Mouse (Mus musculus) hindbrain, embryonic 11.5 days (tissue): ENCODE results near the gene Lrsam1. TPM values are rescaled to one million over a fixed set of nuclear protein-coding genes. Genes with fewer than 3 reads are reported as not detected.

Experiments
- ATAC-seq: fragments of 200-750 bp; cut with Nextera tagmentation; 2 replicates; pipeline ENCODE4 v1.8.0; 2017; ENCODE audit warnings: mild to moderate bottlenecking, moderate TSS enrichment, moderate library complexity; ENCODE audit not compliant: low FRiP score
- DNase-seq: peaks from one replicate; pipeline ENCODE4 v3.0.0-alpha.2; 2015; ENCODE audit warnings: low spot score
- H3K27ac ChIP-seq: fragments of 300-500 bp; sonication (generic); 2 replicates; pipeline ENCODE4 v1.5.1; 2014; ENCODE audit warnings: mild to moderate bottlenecking, low read depth, low read length
- H3K27me3 ChIP-seq: fragments of 300-500 bp; sonication (generic); 2 replicates; pipeline ENCODE4 v1.6.1; 2014; ENCODE audit warnings: mild to moderate bottlenecking, low read length, moderate library complexity, mixed read lengths; ENCODE audit not compliant: control insufficient read depth, insufficient read depth
- H3K36me3 ChIP-seq: fragments of 300-500 bp; sonication (generic); 2 replicates; pipeline ENCODE4 v1.6.1; 2014; ENCODE audit warnings: mild to moderate bottlenecking, low read length, moderate library complexity, mixed read lengths; ENCODE audit not compliant: control insufficient read depth, insufficient read depth
- H3K4me1 ChIP-seq: fragments of 300-500 bp; sonication (generic); replicated peaks from 2 replicates; pipeline ENCODE4 v1.6.1; 2014; ENCODE audit warnings: low read length, mixed read lengths; ENCODE audit not compliant: control insufficient read depth, insufficient read depth
- H3K4me2 ChIP-seq: fragments of 300-500 bp; sonication (generic); replicated peaks from 2 replicates; pipeline ENCODE4 v1.6.1; 2014; ENCODE audit warnings: mild to moderate bottlenecking, low read depth, low read length
- H3K4me3 ChIP-seq: fragments of 300-500 bp; sonication (generic); 2 replicates; pipeline ENCODE4 v1.5.1; 2014; ENCODE audit warnings: low read depth, low read length
- H3K9ac ChIP-seq: fragments of 300-500 bp; sonication (generic); 2 replicates; pipeline ENCODE4 v1.6.1; 2014; ENCODE audit warnings: low read depth, low read length
- H3K9me3 ChIP-seq: fragments of 300-500 bp; sonication (generic); 2 replicates; pipeline ENCODE4 v1.6.1; 2016; ENCODE audit warnings: low read length; ENCODE audit not compliant: control insufficient read depth
- WGBS: fragments of 180-500 bp; shearing (Covaris S2); extraction: QIAGEN DNeasy Blood & Tissue Kit; methylation state at CpG from one replicate; pipeline ENCODE4 v1.1.7; 2014; 5-methylcytosine and 5-hydroxymethylcytosine counted together
- polyA plus RNA-seq: library from polyadenylated mRNA; unstranded; fragments of >200 nt; fragmentation: Nextera tagmentation; extraction: Ambion mirVana; gene quantifications from 2 replicates; pipeline ENCODE4 v1.2.1, GENCODE M21; 2014

Gene Lrsam1
- polyA plus RNA-seq, 1 experiment from 2014 or later = 8.7 TPM

GRCm38 (mm10) chr2:32974216-32974615, 12.8 kb upstream of the Lrsam1 start:
- H3K9ac ChIP-seq = no peak overlapping the region
- no peak for ATAC-seq

GRCm38 (mm10) chr2:32971235-32971634, 9.8 kb upstream of the Lrsam1 start:
- H3K4me2 ChIP-seq = no peak overlapping the region
- no peaks in the 10 kb centered on the region for H3K36me3 ChIP-seq
- H3K27me3 ChIP-seq = no peaks in the 10 kb centered on the region
- ATAC-seq (no peak), DNase-seq (no peak)
- no peaks in the 10 kb centered on the region for H3K9me3 ChIP-seq
- H3K9ac ChIP-seq = no peak overlapping the region
- H3K27ac ChIP-seq = no peak overlapping the region
- H3K4me1 ChIP-seq = peaks cover 5% of the 10 kb centered on the region; the same call in 1 of the 2 replicates
- H3K4me3 ChIP-seq = no peak overlapping the region
- 32% methylated on average over 9 of the region's 9 CpGs for WGBS

More at GRCm38 (mm10) chr2:32974216-32974615, 12.8 kb upstream of the Lrsam1 start:
- Histone ChIP-seq H3K4me1 (no peaks in the 10 kb centered on the region), H3K36me3 (no peaks in the 10 kb centered on the region), H3K27ac (no peak overlapping the region), H3K4me2 (no peak overlapping the region), H3K9me3 (no peaks in the 10 kb centered on the region), H3K27me3 (no peaks in the 10 kb centered on the region), H3K4me3 (no peak overlapping the region)
- DNase-seq = no peak
- WGBS = 89% methylated on average over 8 of the region's 8 CpGs

GRCm38 (mm10) chr2:32969326-32969725, 7.9 kb upstream of the Lrsam1 start:
- no peak for DNase-seq
- H3K4me2 ChIP-seq = no peak overlapping the region
- H3K27ac ChIP-seq = no peak overlapping the region
- H3K9me3 ChIP-seq = no peaks in the 10 kb centered on the region
- no peaks in the 10 kb centered on the region for H3K27me3 ChIP-seq
- WGBS = 88% methylated on average over 8 of the region's 8 CpGs
- no peak for ATAC-seq
- peaks cover 5% of the 10 kb centered on the region; the same call in 1 of the 2 replicates for H3K4me1 ChIP-seq
- H3K9ac ChIP-seq = no peak overlapping the region
- H3K36me3 ChIP-seq = no peaks in the 10 kb centered on the region
- no peak overlapping the region for H3K4me3 ChIP-seq

- DNase-seq = no peak
- WGBS = 87% methylated on average over 9 of the region's 9 CpGs
- H3K4me1 ChIP-seq = peaks cover 5% of the 10 kb centered on the region; the same call in 1 of the 2 replicates
- no peak overlapping the region for H3K4me3 ChIP-seq
- no peak overlapping the region; the same call in 1 of the 2 replicates for H3K4me2 ChIP-seq
- no peaks in the 10 kb centered on the region for H3K9me3 ChIP-seq
- no peak overlapping the region; the same call in 1 of the 2 replicates for H3K9ac ChIP-seq
- ATAC-seq = no peak
- H3K27me3 ChIP-seq = no peaks in the 10 kb centered on the region
- no peak overlapping the region for H3K27ac ChIP-seq
- H3K36me3 ChIP-seq = 0 out of 2 replicates have a peak, but pooled peaks cover 1% of the 10 kb centered on the region
These were observed 6.7 kb upstream of the Lrsam1 start for GRCm38 (mm10) chr2:32968024-32968614.

- WGBS = under 1% methylated on average over 55 of the region's 55 CpGs
- Histone ChIP-seq H3K9ac (peak overlapping the region; percentile 87), H3K9me3 (no peaks in the 10 kb centered on the region), H3K4me3 (peak overlapping the region; percentile 66), H3K27me3 (no peaks in the 10 kb centered on the region), H3K4me2 (peak overlapping the region; percentile 76), H3K27ac (peak overlapping the region; percentile 83), H3K4me1 (peaks cover 7% of the 10 kb centered on the region; the same call in 1 of the 2 replicates), H3K36me3 (0 out of 2 replicates have a peak, but pooled peaks cover 2% of the 10 kb centered on the region)
- ATAC-seq (peak; percentile 87), DNase-seq (peak; percentile 90)
These were observed 5.5 kb upstream of the Lrsam1 start for GRCm38 (mm10) chr2:32966689-32967631.

- H3K4me3 ChIP-seq = peak overlapping the region; percentile 66
- no peaks in the 10 kb centered on the region for H3K27me3 ChIP-seq
- 10% methylated on average over 13 of the region's 13 CpGs for WGBS
- DNase-seq = no peak
- ATAC-seq = no peak
- H3K27ac ChIP-seq = peak overlapping the region; percentile 83
- H3K36me3 ChIP-seq = 0 out of 2 replicates have a peak, but pooled peaks cover 2% of the 10 kb centered on the region
- peaks cover 7% of the 10 kb centered on the region; the same call in 1 of the 2 replicates for H3K4me1 ChIP-seq
- peak overlapping the region; percentile 87 for H3K9ac ChIP-seq
- peak overlapping the region; percentile 76 for H3K4me2 ChIP-seq
- no peaks in the 10 kb centered on the region for H3K9me3 ChIP-seq
These were observed 4.8 kb upstream of the Lrsam1 start for GRCm38 (mm10) chr2:32966184-32966688.

- Histone ChIP-seq H3K4me2 (0 out of 2 replicates have a peak overlapping the region, but pooled peaks have one; percentile 76), H3K4me1 (peaks cover 10% of the 10 kb centered on the region; the same call in 1 of the 2 replicates), H3K4me3 (no peak overlapping the region), H3K27me3 (no peaks in the 10 kb centered on the region), H3K9me3 (no peaks in the 10 kb centered on the region), H3K36me3 (0 out of 2 replicates have a peak, but pooled peaks cover 2% of the 10 kb centered on the region), H3K9ac (no peak overlapping the region), H3K27ac (no peak overlapping the region)
- WGBS = 16% methylated on average over 7 of the region's 7 CpGs
- DNase-seq = no peak
- no peak for ATAC-seq
These were observed 4.2 kb upstream of the Lrsam1 start for GRCm38 (mm10) chr2:32965511-32966183.
